In the genomic region with DNA sequence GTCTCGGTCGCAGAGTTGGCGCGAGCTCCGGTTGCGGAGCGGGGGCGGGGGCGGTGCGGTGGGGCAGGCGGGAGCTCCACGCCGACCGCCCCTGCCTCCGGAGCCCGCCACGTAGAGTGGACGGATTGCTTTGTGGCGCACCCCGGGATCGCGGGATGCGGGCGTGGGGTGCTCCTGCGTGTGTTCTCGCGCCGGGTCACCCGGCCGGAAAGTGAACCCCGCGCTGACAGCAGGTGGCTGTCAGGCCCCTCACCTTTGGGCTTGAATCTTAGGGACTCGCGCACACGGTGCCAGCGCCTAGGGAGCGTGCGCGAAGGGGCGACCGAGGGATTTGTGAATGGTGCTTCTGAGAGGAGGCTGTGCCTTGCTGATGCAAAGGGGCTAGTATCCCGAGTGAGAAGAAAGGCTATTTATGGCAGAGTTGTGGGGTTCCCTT, we compare ENCODE assay signal across 8 mouse cellular contexts. TPM values are rescaled to one million over a fixed set of nuclear protein-coding genes. Genes with fewer than 3 reads are reported as not detected.
A peak's percentile ranks its signal among the peaks of the same experiment; 100 is the strongest.
DNase-seq lines count a peak whose midpoint lies in the region; ATAC-seq and TF ChIP-seq lines count a peak whose summit lies in the region.

No protein-coding gene starts in this region.

- H3K27me3 ChIP-seq in heart, postnatal 0 days (ENCODE audit: control insufficient read depth, insufficient read depth, low read length) = peaks cover 7% of the 10 kb centered on the region; the same call in 1 of the 2 replicates
- no peaks in the 10 kb centered on the region for H3K27me3 ChIP-seq in lung, postnatal 0 days (replicated peaks; ENCODE audit: insufficient read depth, low read length)

- peak; percentile 14; the same call in 1 of the 2 replicates for ATAC-seq in heart, postnatal 0 days (ENCODE audit: insufficient read depth, low read depth)
- ATAC-seq in lung, postnatal 0 days = peak; percentile 40

- peak overlapping the region; percentile 67 for H3K4me3 ChIP-seq in heart, postnatal 0 days (ENCODE audit: low read depth, low read length)
- peak overlapping the region; percentile 72 for H3K4me3 ChIP-seq in lung, postnatal 0 days (ENCODE audit: low read depth, low read length)

- no peaks in the 10 kb centered on the region for H3K4me1 ChIP-seq in heart, postnatal 0 days (ENCODE audit: control insufficient read depth, insufficient read depth)
- H3K4me1 ChIP-seq in lung, postnatal 0 days (ENCODE audit: insufficient read depth, low read depth, low read length) = no peaks in the 10 kb centered on the region; the same call in 1 of the 2 replicates

- TF ChIP-seq EP300 in heart, postnatal 0 days (IDR thresholded peaks at IDR 0.05; ENCODE audit: low read depth) = no peak
- no peak for TF ChIP-seq EP300 in lung, postnatal 0 days (IDR thresholded peaks at IDR 0.05)

- peak overlapping the region; percentile 96 for H3K4me2 ChIP-seq in heart, postnatal 0 days (ENCODE audit: low read depth, low read length)
- peak overlapping the region; percentile 98 for H3K4me2 ChIP-seq in lung, postnatal 0 days (replicated peaks; ENCODE audit: low read depth, low read length)

- H3K9ac ChIP-seq in heart, postnatal 0 days (replicated peaks; ENCODE audit: low read depth, low read length) = peak overlapping the region; percentile 42
- H3K9ac ChIP-seq in lung, postnatal 0 days (replicated peaks; ENCODE audit: low read depth) = peak overlapping the region; percentile 43

- TF ChIP-seq CTCF in heart, postnatal 0 days (IDR thresholded peaks at IDR 0.05; ENCODE audit: low read depth) = no peak
- TF ChIP-seq CTCF in lung, postnatal 0 days (IDR thresholded peaks at IDR 0.05) = no peak

- no peaks in the 10 kb centered on the region for H3K9me3 ChIP-seq in heart, postnatal 0 days (replicated peaks; ENCODE audit: control insufficient read depth, low read length)
- H3K9me3 ChIP-seq in lung, postnatal 0 days (ENCODE audit: low read length) = no peaks in the 10 kb centered on the region

- no peak overlapping the region for H3K27ac ChIP-seq in heart, postnatal 0 days (ENCODE audit: low read depth)
- H3K27ac ChIP-seq in lung, postnatal 0 days (ENCODE audit: low read length) = peak overlapping the region; percentile 66

- WGBS in heart, postnatal 0 days = under 1% methylated on average over 34 of the region's 42 CpGs
- WGBS in lung, postnatal 0 days = under 1% methylated on average over 38 of the region's 42 CpGs

- no peaks in the 10 kb centered on the region for H3K36me3 ChIP-seq in heart, postnatal 0 days (replicated peaks; ENCODE audit: control insufficient read depth, insufficient read depth, low read length)
- H3K36me3 ChIP-seq in lung, postnatal 0 days (ENCODE audit: insufficient read depth, low read length) = no peaks in the 10 kb centered on the region

- peak; percentile 8 for DNase-seq in ovary, postnatal 36 days (ENCODE audit: low spot score)
- no peak for DNase-seq in ovary, postnatal 14 days (ENCODE audit: low spot score)
- peak; percentile 54 for DNase-seq in embryo, embryonic 10.5 days (ENCODE audit: low spot score)
- no peak for DNase-seq in heart, postnatal 0 days (ENCODE audit: low spot score)
- DNase-seq in kidney, postnatal 4 days = peak; percentile 33 to 58
- DNase-seq in lung, postnatal 0 days (ENCODE audit: low spot score) = no peak
- peak; percentile 49 to 53 for DNase-seq in right cerebral cortex, adult 2 months (ENCODE audit: low spot score in 2 of 2)
- no peak for DNase-seq in cerebellum, postnatal 25 days

RNA-seq across cellular contexts. Expression of gene Ccser1, which starts 0.7 kb away (rescaled TPM):
- 0.34 and 1.9 TPM in 2 replicates for total RNA-seq in heart, postnatal 0 days (2014; rRNA removed; ENCODE audit: low replicate concordance)
- 1.4 TPM in 2 replicates for polyA plus RNA-seq in heart, postnatal 0 days (2015; fragmentation: Nextera tagmentation; extraction: Ambion mirVana)
- polyA plus RNA-seq in lung, postnatal 0 days (2015; fragmentation: Nextera tagmentation; extraction: Ambion mirVana) = 7.5 and 10.6 TPM in 2 replicates

Comparison
In these comparisons a context has a peak if more than half of its experiments do, and no peak if none do; other contexts are left out.
1. DNase-seq: peak in ovary, postnatal 36 days (single experiment), embryo, embryonic 10.5 days (single experiment), kidney, postnatal 4 days (2 of 2) and right cerebral cortex, adult 2 months (2 of 2); none in ovary, postnatal 14 days (single experiment), heart, postnatal 0 days (single experiment), lung, postnatal 0 days (single experiment) and cerebellum, postnatal 25 days (0 of 2).